Mouse (Mus musculus): ENCODE measurements around the gene Galnt3. TPM values are rescaled to one million over a fixed set of nuclear protein-coding genes. Genes with fewer than 3 reads are reported as not detected.

Gene Galnt3
- total RNA-seq, 1 experiment from 2014 or later, result 1.5 TPM

DNA sequence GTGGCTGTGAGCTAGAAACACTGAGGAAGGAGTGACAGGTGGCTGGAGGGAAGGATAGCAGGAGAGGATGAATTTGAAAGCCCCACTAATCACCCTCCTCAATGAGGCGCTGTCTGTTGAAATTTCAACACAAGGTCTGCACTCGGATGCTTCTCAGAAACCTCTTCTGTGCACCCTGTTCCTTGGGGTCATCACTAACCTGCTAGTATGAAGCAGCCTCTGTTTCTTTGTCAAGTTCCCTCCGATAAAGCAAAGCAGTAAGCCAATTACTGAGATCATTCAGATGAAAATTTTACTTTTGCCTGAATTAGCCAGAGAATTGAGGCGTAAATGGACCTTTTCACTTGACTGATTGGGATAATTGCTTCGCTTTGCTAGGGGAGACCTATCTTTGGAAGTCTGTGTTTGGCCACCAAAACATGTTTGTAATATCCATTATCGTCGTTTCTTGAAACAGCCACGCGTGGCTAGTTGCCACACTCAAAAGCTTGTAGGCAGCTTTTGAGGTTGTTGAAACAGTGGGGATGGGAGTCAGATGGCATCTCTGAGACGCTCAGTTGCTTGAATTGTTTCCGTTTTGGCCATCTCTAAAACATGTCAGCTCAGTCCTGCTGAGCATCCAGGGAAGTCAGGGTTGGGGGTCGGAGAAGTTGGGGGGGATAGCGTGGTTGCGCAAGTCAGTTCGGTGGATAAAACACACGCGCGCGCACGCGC, 83.4 kb downstream of the Galnt3 start:
- no peak for ATAC-seq (ENCODE audit: extremely low read depth, insufficient number of reproducible peaks, low FRiP score, poor library complexity, severe bottlenecking)

DNA sequence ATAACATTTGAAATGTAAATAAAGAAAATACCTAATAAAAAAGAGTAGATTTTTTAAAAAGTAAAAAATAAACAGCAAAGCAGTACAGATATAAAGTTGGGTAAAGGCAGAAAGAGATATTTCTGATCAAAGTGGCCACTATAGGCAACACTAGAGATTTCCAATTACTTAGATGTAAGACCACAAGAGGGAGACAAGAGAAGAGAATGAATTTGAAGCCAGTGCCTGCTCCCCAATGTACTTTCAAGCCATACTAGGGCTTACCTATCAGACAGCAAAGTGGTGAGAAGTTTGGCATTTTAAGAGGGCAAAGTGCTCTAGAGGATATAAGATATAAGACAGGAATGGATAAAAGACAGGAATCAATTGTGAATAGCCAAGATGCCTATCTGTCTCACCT, 84.2 kb downstream of the Galnt3 start:
- ATAC-seq (ENCODE audit: extremely low read depth, insufficient number of reproducible peaks, low FRiP score, poor library complexity, severe bottlenecking), result no peak

DNA sequence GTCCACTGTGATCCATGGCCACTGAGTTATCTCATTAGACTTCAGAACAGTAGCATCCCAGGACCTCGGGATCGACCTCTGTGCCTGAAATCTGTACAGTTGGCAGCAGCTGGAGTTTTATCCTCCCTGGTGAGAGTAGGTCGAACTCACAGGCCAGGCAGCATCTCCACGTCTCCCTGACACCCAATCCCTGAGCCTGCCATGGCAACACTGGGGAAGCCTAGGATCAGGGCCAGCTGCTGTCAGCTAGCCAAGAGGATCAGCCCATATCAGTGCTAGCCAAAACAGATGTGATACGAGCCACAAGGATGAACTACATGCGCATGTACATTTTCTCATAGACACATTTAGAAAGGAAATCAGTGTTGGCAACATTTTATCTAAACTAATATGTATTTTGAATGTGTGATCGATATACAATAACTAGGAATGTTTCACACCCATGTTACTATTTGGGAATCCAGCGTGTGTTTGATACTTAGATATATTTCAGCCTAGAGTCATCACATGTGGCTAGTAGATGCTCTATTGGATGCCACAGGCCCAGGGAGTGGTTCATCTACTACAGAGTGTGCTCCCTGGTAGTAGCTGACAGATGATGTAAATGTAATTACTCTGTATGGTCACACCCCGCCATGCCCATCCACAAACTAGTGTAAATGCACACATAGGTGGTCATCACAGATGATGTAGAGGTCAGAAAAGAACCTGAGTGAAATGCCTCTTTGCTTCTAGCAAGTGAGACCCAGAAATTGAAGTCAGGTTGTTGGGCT, 89.7 kb downstream of the Galnt3 start:
- ATAC-seq (ENCODE audit: extremely low read depth, insufficient number of reproducible peaks, low FRiP score, poor library complexity, severe bottlenecking), result no peak

Other genes starting within 250 kb of the Galnt3 start
- gene Ttc21b, start 131.6 kb upstream of the Galnt3 start, total RNA-seq (2017), result 3.9 and 4.8 TPM in 2 replicates

All from neutrophil, adult 5-6 weeks (primary cell).